Mouse (Mus musculus): ENCODE measurements around the gene Traip. TPM values are rescaled to one million over a fixed set of nuclear protein-coding genes. Genes with fewer than 3 reads are reported as not detected.
A peak's percentile ranks its signal among the peaks of the same experiment; 100 is the strongest.

Traip gene
- polyA plus RNA-seq, 1 experiment from 2014 or later, result 3.2 TPM

- Histone ChIP-seq H3K4me2 (replicated peaks; ENCODE audit: low read depth) (peak overlapping the region; percentile 87), H3K4me1 (replicated peaks; ENCODE audit: control insufficient read depth, insufficient read depth, low read length) (no peaks in the 10 kb centered on the region), H3K27ac (ENCODE audit: low read depth, low read length) (no peak overlapping the region), H3K36me3 (ENCODE audit: control insufficient read depth, insufficient read depth) (no peaks in the 10 kb centered on the region), H3K4me3 (ENCODE audit: low read depth, low read length) (peak overlapping the region; percentile 43), H3K9me3 (ENCODE audit: control insufficient read depth) (no peaks in the 10 kb centered on the region), H3K27me3 (replicated peaks; ENCODE audit: control insufficient read depth, insufficient read depth, low read length) (0 out of 2 replicates have a peak, but pooled peaks cover 15% of the 10 kb centered on the region), H3K9ac (ENCODE audit: low read depth, low read length) (peak overlapping the region; percentile 50)
- under 1% methylated on average over 41 of the region's 41 CpGs for WGBS
- TF ChIP-seq CTCF (IDR thresholded peaks at IDR 0.05; ENCODE audit: low read depth), result no peak
- no peak for ATAC-seq
Observed at GRCm38 (mm10) chr9:107935790-107936214, 14.1 kb upstream of the Traip start.

- Histone ChIP-seq H3K9me3 (ENCODE audit: control insufficient read depth) (no peaks in the 10 kb centered on the region), H3K4me2 (replicated peaks; ENCODE audit: low read depth) (peak overlapping the region; percentile 87), H3K36me3 (ENCODE audit: control insufficient read depth, insufficient read depth) (no peaks in the 10 kb centered on the region), H3K4me3 (ENCODE audit: low read depth, low read length) (peak overlapping the region; percentile 43), H3K4me1 (replicated peaks; ENCODE audit: control insufficient read depth, insufficient read depth, low read length) (no peaks in the 10 kb centered on the region), H3K27me3 (replicated peaks; ENCODE audit: control insufficient read depth, insufficient read depth, low read length) (0 out of 2 replicates have a peak, but pooled peaks cover 15% of the 10 kb centered on the region), H3K9ac (ENCODE audit: low read depth, low read length) (peak overlapping the region; percentile 50; the same call in 1 of the 2 replicates), H3K27ac (ENCODE audit: low read depth, low read length) (no peak overlapping the region)
- TF ChIP-seq CTCF (IDR thresholded peaks at IDR 0.05; ENCODE audit: low read depth), result no peak
- WGBS, result 13% methylated on average over 29 of the region's 29 CpGs
- no peak for ATAC-seq
Observed at GRCm38 (mm10) chr9:107936215-107936822, 13.6 kb upstream of the Traip start.

GRCm38 (mm10) chr9:107936831-107937230, 13.1 kb upstream of the Traip start:
- no peak overlapping the region for H3K27ac ChIP-seq (ENCODE audit: low read depth, low read length)
- no peaks in the 10 kb centered on the region for H3K36me3 ChIP-seq (ENCODE audit: control insufficient read depth, insufficient read depth)
- no peaks in the 10 kb centered on the region for H3K9me3 ChIP-seq (ENCODE audit: control insufficient read depth)
- whole genome bisulfite sequencing, result 35% methylated on average over 3 of the region's 3 CpGs
- H3K4me1 ChIP-seq (replicated peaks; ENCODE audit: control insufficient read depth, insufficient read depth, low read length), result no peaks in the 10 kb centered on the region
- no peak for TF ChIP-seq CTCF (IDR thresholded peaks at IDR 0.05; ENCODE audit: low read depth)
- no peak for ATAC-seq
- no peak overlapping the region for H3K4me3 ChIP-seq (ENCODE audit: low read depth, low read length)
- H3K4me2 ChIP-seq (replicated peaks; ENCODE audit: low read depth), result no peak overlapping the region
- no peak overlapping the region for H3K9ac ChIP-seq (ENCODE audit: low read depth, low read length)
- 0 out of 2 replicates have a peak, but pooled peaks cover 15% of the 10 kb centered on the region for H3K27me3 ChIP-seq (replicated peaks; ENCODE audit: control insufficient read depth, insufficient read depth, low read length)

GRCm38 (mm10) chr9:107947241-107948194, 2.4 kb upstream of the Traip start:
- no peak for TF ChIP-seq CTCF (IDR thresholded peaks at IDR 0.05; ENCODE audit: low read depth)
- Histone ChIP-seq H3K4me3 (ENCODE audit: low read depth, low read length) (no peak overlapping the region), H3K36me3 (ENCODE audit: control insufficient read depth, insufficient read depth) (no peaks in the 10 kb centered on the region), H3K4me1 (replicated peaks; ENCODE audit: control insufficient read depth, insufficient read depth, low read length) (0 out of 2 replicates have a peak, but pooled peaks cover 2% of the 10 kb centered on the region), H3K27ac (ENCODE audit: low read depth, low read length) (no peak overlapping the region), H3K9me3 (ENCODE audit: control insufficient read depth) (no peaks in the 10 kb centered on the region), H3K9ac (ENCODE audit: low read depth, low read length) (no peak overlapping the region), H3K4me2 (replicated peaks; ENCODE audit: low read depth) (no peak overlapping the region), H3K27me3 (replicated peaks; ENCODE audit: control insufficient read depth, insufficient read depth, low read length) (no peaks in the 10 kb centered on the region)
- ATAC-seq, result no peak
- WGBS, result 85% methylated on average over 31 of the region's 31 CpGs

GRCm38 (mm10) chr9:107949184-107949921, 583 bp upstream of the Traip start:
- WGBS, result 78% methylated on average over 13 of the region's 13 CpGs
- no peak for TF ChIP-seq CTCF (IDR thresholded peaks at IDR 0.05; ENCODE audit: low read depth)
- no peak overlapping the region for H3K4me3 ChIP-seq (ENCODE audit: low read depth, low read length)
- H3K9me3 ChIP-seq (ENCODE audit: control insufficient read depth), result no peaks in the 10 kb centered on the region
- H3K4me1 ChIP-seq (replicated peaks; ENCODE audit: control insufficient read depth, insufficient read depth, low read length), result 0 out of 2 replicates have a peak, but pooled peaks cover 2% of the 10 kb centered on the region
- no peak overlapping the region for H3K27ac ChIP-seq (ENCODE audit: low read depth, low read length)
- ATAC-seq, result no peak
- H3K9ac ChIP-seq (ENCODE audit: low read depth, low read length), result no peak overlapping the region
- no peak overlapping the region for H3K4me2 ChIP-seq (replicated peaks; ENCODE audit: low read depth)
- no peaks in the 10 kb centered on the region for H3K27me3 ChIP-seq (replicated peaks; ENCODE audit: control insufficient read depth, insufficient read depth, low read length)
- H3K36me3 ChIP-seq (ENCODE audit: control insufficient read depth, insufficient read depth), result no peaks in the 10 kb centered on the region
